Mouse (Mus musculus) kidney, adult 2 months (tissue): ENCODE measurements around the gene Gm26661.

Experiments
- CTCF ChIP-seq: fragments of 200-500 bp; conservative IDR thresholded peaks from 2 replicates; pipeline ENCODE4 v1.5.1; 2011; ENCODE audit warnings: low read depth, mild to moderate bottlenecking, control low read depth, low read length, moderate library complexity, mixed read lengths; ENCODE audit not compliant: insufficient read depth, insufficient read length
- POLR2A ChIP-seq: fragments of 200-500 bp; IDR thresholded peaks from one replicate; pipeline ENCODE4 v1.6.1; 2011; ENCODE audit warnings: low read depth, low read length, control low read depth

GRCm38 (mm10) chr14:7791532-7792159 is at the start of gene Gm26661:
- TF ChIP-seq POLR2A (no peak), CTCF (0 out of 2 replicates have a peak, but pooled peaks have one; percentile 29)
